ENCODE assay signal across 13 mouse cellular contexts in genomic region chr8:107404057-107404456, GRCm38 (mm10). TPM values are rescaled to one million over a fixed set of nuclear protein-coding genes. Genes with fewer than 3 reads are reported as not detected.
DNase-seq lines count a peak whose midpoint lies in the region; ATAC-seq and TF ChIP-seq lines count a peak whose summit lies in the region.
"Had no signal": no experiment of that assay in that cellular context is flagged by ENCODE, and none has a peak within 500 bp of the region (broad histone marks: within the 10 kb centered on the region; RNA-seq: fewer than 3 reads in every experiment).

No protein-coding gene starts in this region.

- intact Hi-C loops in heart, postnatal 10 days (cut with DNase I), result no loop called here

- no peak overlapping the region for H3K4me3 ChIP-seq in heart, embryonic 11.5 days (ENCODE audit: low read depth, low read length)
- H3K4me3 ChIP-seq in C2C12 (ENCODE audit: insufficient read depth, poor library complexity, severe bottlenecking), result no peak overlapping the region
- H3K4me3 ChIP-seq in liver, embryonic 13.5 days (replicated peaks), result peak overlapping the region; percentile 60
- no peak overlapping the region for H3K4me3 ChIP-seq in layer of hippocampus, adult 2 months

- H3K27ac ChIP-seq in heart, embryonic 11.5 days (ENCODE audit: low read depth, low read length), result peak overlapping the region; percentile 30; the same call in 1 of the 2 replicates
- H3K27ac ChIP-seq in liver, embryonic 13.5 days, result peak overlapping the region; percentile 99
- no peak overlapping the region for H3K27ac ChIP-seq in layer of hippocampus, adult 2 months
- H3K27ac ChIP-seq: forebrain, embryonic 13.5 days had no signal

- peak overlapping the region; percentile 68 for H3ac ChIP-seq in C2C12 (ENCODE audit: control insufficient read depth, insufficient read length, low read depth)

- no peak for ATAC-seq in heart, embryonic 11.5 days (replicated peaks; ENCODE audit: insufficient number of reproducible peaks, low FRiP score, low TSS enrichment)
- ATAC-seq in liver, embryonic 13.5 days (ENCODE audit: low read depth), result 0 out of 2 replicates have a peak, but pooled peaks have one; percentile 0

- H3K36me3 ChIP-seq in heart, embryonic 11.5 days (ENCODE audit: control insufficient read depth, insufficient read depth, low read length), result no peaks in the 10 kb centered on the region
- peaks cover 10% of the 10 kb centered on the region for H3K36me3 ChIP-seq in C2C12 (ENCODE audit: control insufficient read depth, insufficient read depth)
- H3K36me3 ChIP-seq in liver, embryonic 13.5 days, result peaks cover 8% of the 10 kb centered on the region

- H3K79me2 ChIP-seq in C2C12 (ENCODE audit: control insufficient read depth, insufficient read depth), result peaks cover 37% of the 10 kb centered on the region

- no peaks in the 10 kb centered on the region for H3K27me3 ChIP-seq in heart, embryonic 11.5 days (ENCODE audit: control insufficient read depth, insufficient read depth, low read length)
- no peaks in the 10 kb centered on the region for H3K27me3 ChIP-seq in C2C12 (ENCODE audit: control insufficient read depth, insufficient read depth, insufficient read length)
- no peaks in the 10 kb centered on the region for H3K27me3 ChIP-seq in liver, embryonic 13.5 days
- H3K27me3 ChIP-seq: forebrain, embryonic 13.5 days; kidney, embryonic 15.5 days; limb, embryonic 13.5 days had no signal

- peaks cover 16% of the 10 kb centered on the region for H3K79me3 ChIP-seq in C2C12 (ENCODE audit: low read depth)

- WGBS in heart, embryonic 11.5 days (ENCODE audit: insufficient replicate concordance), result 54% methylated on average over 4 of the region's 4 CpGs
- 59% methylated on average over 4 of the region's 4 CpGs for WGBS in liver, embryonic 13.5 days (ENCODE audit: insufficient replicate concordance)

- no peak overlapping the region for H3K4me2 ChIP-seq in heart, embryonic 11.5 days
- peak overlapping the region; percentile 79 for H3K4me2 ChIP-seq in liver, embryonic 13.5 days

- peaks cover 5% of the 10 kb centered on the region; the same call in 1 of the 2 replicates for H3K4me1 ChIP-seq in heart, embryonic 11.5 days (ENCODE audit: control insufficient read depth, insufficient read depth, low read length)
- peaks cover 59% of the 10 kb centered on the region for H3K4me1 ChIP-seq in liver, embryonic 13.5 days (replicated peaks)

- DNase-seq in heart, postnatal 10 days, result no peak
- peak; percentile 61 for DNase-seq in R1 (ENCODE audit: low read depth, low spot score)
- DNase-seq in liver, embryonic 13.5 days, result no peak
- DNase-seq in thymus, postnatal 25 days, result no peak
- DNase-seq in layer of hippocampus, adult 2 months (ENCODE audit: low spot score in 2 of 2), result no peak
- no peak for DNase-seq in lung, postnatal 14 days
- DNase-seq: cerebellum, adult 11-12 months; gastrocnemius, postnatal 10 days had no signal

- H3K9ac ChIP-seq in heart, embryonic 11.5 days (ENCODE audit: low read depth, low read length), result no peak overlapping the region
- peak overlapping the region; percentile 78 for H3K9ac ChIP-seq in liver, embryonic 13.5 days
- H3K9ac ChIP-seq: kidney, embryonic 15.5 days had no signal

- TF ChIP-seq CTCF in C2C12 (IDR thresholded peaks at IDR 0.05; ENCODE audit: control insufficient read depth, insufficient read depth, insufficient read length), result no peak
- TF ChIP-seq CTCF in layer of hippocampus, adult 2 months (conservative IDR thresholded peaks at IDR 0.05), result no peak

- no peaks in the 10 kb centered on the region for H3K9me3 ChIP-seq in heart, embryonic 11.5 days (replicated peaks; ENCODE audit: control insufficient read depth, low read length)
- no peaks in the 10 kb centered on the region for H3K9me3 ChIP-seq in liver, embryonic 13.5 days (replicated peaks)
- H3K9me3 ChIP-seq: forebrain, embryonic 13.5 days; kidney, embryonic 15.5 days; limb, embryonic 13.5 days had no signal

TF ChIP-seq in C2C12, 6 proteins besides CTCF, POLR2A, EP300 and RAD21:
- TF ChIP-seq MYOD1 (IDR thresholded peaks at IDR 0.05; ENCODE audit: control insufficient read depth, insufficient read length, low read depth), result no peak
- no peak for TF ChIP-seq CEBPB (IDR thresholded peaks at IDR 0.05; ENCODE audit: low read depth)
- no peak for TF ChIP-seq MAX (IDR thresholded peaks at IDR 0.05)
- TF ChIP-seq FOSL1 (IDR thresholded peaks at IDR 0.05; ENCODE audit: insufficient read depth, low read length, poor library complexity, severe bottlenecking), result no peak
- TF ChIP-seq MYOG (IDR thresholded peaks at IDR 0.05; ENCODE audit: control insufficient read depth, extremely low read depth, insufficient read length), result no peak
- TF ChIP-seq USF1 (IDR thresholded peaks at IDR 0.05; ENCODE audit: low read depth), result no peak

RNA-seq across cellular contexts. Expression of gene Nqo1, which starts 1.1 kb away (rescaled TPM):
- 6.8 and 6.9 TPM in 2 replicates for polyA plus RNA-seq in heart, embryonic 11.5 days (2014; fragmentation: Nextera tagmentation; extraction: Ambion mirVana)
- total RNA-seq in heart, postnatal 10 days (2021), result 10 to 100 TPM; 14.8 to 17.0 TPM
- polyA plus RNA-seq in C2C12 (2012; fragmentation: generic; extraction: Trizol), result 142 TPM
- polyA plus RNA-seq in liver, embryonic 13.5 days (2015; fragmentation: Nextera tagmentation; extraction: Ambion mirVana), result 17.8 and 19.7 TPM in 2 replicates
- 1 to 10 TPM; 5.8 to 7.0 TPM for total RNA-seq in layer of hippocampus, adult 2 months (2021)

RNA-seq across cellular contexts. Expression of gene Nob1, which starts 20.8 kb away (rescaled TPM):
- polyA plus RNA-seq in heart, embryonic 11.5 days (2014; fragmentation: Nextera tagmentation; extraction: Ambion mirVana), result 48.4 and 48.8 TPM in 2 replicates
- total RNA-seq in heart, postnatal 10 days (2021), result 10 to 100 TPM; 23.3 to 26.1 TPM
- 94.5 TPM for polyA plus RNA-seq in C2C12 (2012; fragmentation: generic; extraction: Trizol)
- 47.8 and 52.0 TPM in 2 replicates for polyA plus RNA-seq in liver, embryonic 13.5 days (2015; fragmentation: Nextera tagmentation; extraction: Ambion mirVana)
- 10 to 100 TPM; 38.5 to 48.6 TPM for total RNA-seq in layer of hippocampus, adult 2 months (2021)

RNA-seq across cellular contexts. Expression of gene Wwp2, which starts 32.1 kb away (rescaled TPM):
- 34.6 and 35.2 TPM in 2 replicates for polyA plus RNA-seq in heart, embryonic 11.5 days (2014; fragmentation: Nextera tagmentation; extraction: Ambion mirVana)
- 10 to 100 TPM; 27.2 to 30.1 TPM for total RNA-seq in heart, postnatal 10 days (2021)
- polyA plus RNA-seq in C2C12 (2012; fragmentation: generic; extraction: Trizol), result 78.8 TPM
- polyA plus RNA-seq in liver, embryonic 13.5 days (2015; fragmentation: Nextera tagmentation; extraction: Ambion mirVana), result 27.7 and 35.0 TPM in 2 replicates
- 10 to 100 TPM; 37.1 to 38.0 TPM for total RNA-seq in layer of hippocampus, adult 2 months (2021)
